Mouse (Mus musculus) right cerebral cortex, postnatal 14 days (tissue): ENCODE measurements at regions not wholly inside any gene's neighbourhood (a gene's known extent, or its start where the extent isn't known, plus 50 kb on each side); places are given as distances from the start of the nearest gene placed in this dataset.

Experiments
- DNase-seq: peaks from one replicate; pipeline ENCODE4 v3.0.0; 2022

DNA sequence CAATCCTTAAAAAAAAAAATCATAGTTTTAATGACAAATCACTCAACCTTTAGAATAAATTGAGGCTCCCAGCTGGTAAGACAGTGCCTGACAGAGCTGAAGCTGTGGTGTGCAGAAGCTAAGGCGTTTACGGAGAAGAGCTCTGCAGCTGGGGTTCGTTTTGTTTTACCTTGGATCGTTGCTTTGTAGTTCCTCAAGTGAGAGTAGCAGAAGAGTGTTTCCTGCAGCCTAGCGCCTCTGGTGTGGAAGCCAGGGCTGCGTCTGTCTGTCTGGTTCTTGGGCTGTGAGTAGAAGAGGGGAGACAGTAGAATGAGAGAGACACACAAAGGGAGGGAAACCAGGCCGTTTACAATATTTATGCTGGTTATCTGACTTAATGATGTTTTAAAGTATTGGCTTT is 296.8 kb downstream of the Irs2 start:
- DNase-seq: no peak

DNA sequence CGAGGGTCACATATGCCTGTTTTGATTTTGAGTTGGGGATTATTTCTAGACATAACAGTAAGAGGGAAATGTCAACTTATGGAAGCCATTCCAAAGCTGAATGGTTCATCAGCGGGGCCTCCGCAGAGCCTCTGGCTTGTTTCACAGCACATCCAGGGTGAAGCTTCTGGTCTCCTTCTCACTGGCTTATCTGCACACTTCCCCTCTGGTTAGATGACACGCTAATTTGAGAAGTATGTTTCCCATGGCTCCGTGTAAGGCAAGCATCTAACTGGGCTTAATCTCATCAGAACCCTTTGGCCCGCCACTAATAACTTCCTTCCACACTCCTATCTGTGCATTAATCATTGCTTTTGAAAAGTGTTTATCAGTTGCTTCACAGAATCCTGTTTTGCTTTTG is 299.7 kb downstream of the Irs2 start:
- no peak for DNase-seq

DNA sequence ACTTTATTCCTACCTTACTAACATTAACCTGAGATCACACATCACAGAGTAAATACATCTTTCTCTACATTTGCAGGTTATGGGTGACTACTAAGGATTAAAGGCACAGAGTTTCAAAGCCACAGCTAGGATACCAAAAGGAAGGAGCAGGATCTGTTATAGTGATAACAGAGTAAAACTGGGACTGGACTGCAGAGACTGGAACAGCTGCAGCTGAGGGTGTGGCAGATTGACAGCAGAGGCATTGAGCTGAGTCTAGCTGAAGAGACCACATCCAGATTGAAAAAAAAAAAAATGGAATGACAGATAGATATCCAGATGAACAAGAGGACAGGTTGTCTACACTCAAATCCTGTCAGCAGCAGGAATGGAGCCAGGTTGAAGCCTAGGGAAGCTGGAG is 301.1 kb downstream of the Irs2 start:
- DNase-seq: no peak

DNA sequence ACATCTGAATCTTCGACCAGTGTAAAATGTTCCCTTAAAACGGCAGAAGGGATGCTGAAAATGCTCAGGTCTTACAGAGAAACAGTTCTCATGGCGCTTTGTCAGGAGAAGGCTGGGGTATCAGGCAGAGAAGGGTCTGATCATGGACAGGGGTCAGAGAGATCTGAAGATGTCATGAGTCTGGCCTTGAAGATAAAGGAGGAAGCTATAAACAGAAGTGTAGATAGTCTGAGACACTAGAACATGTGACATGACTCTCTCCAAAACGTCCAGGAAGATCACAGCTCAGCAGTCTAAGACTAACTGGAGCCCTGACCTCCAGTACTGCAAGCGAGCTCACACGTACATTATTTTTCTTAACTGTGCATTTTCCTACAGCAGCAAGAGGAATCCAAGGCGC is 302.3 kb downstream of the Irs2 start:
- no peak for DNase-seq

DNA sequence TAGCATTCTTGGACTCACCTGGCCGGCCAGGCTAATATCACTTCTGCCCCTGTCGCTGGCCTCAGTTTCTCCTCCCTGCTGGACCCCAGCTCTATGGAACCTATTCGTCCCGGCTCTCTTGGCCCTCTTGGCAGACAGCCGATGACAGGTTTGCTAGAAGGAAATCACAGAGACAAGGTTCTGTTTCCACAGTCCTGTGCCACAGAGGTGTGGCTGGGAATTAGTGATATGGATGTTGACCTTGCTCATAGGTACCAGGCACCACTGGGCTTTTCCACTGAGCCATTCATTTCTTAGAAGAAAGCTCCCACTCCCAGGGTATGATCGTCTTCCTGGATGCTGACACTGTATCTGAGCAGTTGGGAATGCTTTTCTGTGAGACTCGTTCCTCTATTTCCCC is 305.5 kb downstream of the Irs2 start:
- no peak for DNase-seq

DNA sequence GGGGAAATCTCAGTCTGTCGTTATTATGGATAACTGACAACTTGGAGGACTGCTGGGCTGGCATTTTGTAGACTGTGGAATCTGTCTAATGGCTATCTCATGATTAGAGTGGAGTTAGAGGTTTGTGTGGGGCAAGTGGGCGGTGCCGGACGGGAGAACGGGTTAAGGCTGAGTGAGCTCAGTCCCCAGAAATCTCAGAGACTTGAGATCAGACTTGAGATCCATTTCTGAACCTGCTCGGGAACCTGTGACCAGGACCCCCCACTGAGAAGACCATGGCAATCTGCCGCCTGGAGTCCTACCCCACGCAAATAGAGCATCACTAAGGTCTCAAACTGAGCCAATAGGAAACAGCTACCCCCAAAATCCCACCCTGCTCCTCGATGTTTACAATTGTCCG is 306.0 kb downstream of the Irs2 start:
- no peak for DNase-seq

DNA sequence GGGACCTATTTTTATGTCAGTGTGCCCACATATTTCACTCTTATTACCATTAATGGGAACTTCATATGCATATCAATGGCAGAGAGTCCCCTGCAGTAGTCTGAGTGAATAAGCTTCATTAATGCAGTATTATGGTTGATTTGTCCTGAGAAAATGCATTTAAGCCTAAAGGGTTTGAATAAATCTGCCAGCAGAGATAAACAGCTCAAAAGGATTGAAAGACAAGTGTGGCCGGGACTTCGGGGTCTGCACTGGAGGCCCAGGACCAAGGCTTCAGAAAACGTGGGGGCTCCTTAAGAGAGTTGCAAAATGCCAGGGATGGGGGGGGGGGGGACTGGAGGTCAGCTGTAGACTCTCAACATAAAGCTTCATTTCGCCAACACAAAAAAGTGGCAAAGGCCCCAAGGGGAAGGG is 306.6 kb downstream of the Irs2 start:
- no peak for DNase-seq

DNA sequence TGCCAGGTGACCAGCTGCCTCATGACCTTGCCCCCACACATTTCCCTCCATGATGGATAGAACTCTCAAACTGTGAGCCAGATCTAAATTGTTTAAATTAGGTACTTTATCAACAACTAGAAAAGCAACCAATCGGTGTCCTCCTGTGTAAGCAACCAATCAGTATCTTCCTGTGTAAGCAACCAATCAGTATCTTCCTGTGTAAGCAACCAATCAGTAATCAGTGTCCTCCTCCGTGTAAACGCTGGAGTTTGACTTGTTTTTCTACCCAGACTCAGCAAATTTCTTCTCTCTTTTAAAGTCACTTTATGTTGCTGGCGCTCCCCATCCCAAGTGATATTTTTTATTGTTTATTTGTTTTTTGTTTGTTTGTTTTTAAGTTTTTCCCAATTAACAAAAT is 307.0 kb downstream of the Irs2 start:
- DNase-seq: no peak

DNA sequence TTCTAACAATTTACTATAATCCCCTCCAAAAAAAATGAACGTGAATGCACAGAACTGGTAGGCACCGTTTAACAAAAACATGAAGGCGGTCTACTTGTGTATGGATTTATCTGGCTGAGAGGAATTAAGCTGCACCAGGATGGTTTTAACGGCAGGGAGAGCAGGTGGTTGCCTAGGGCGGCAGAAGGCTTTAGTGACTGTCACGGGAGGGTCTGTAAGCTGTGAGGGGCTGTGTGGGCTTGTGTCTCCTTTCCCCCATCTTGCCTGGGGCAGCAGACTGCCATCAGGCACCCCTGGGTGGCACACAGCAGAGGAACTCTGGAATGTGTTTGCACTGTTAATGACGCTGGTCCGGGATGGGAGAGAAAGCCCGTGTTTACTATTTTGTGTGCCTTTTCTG is 308.6 kb downstream of the Irs2 start:
- no peak for DNase-seq

DNA sequence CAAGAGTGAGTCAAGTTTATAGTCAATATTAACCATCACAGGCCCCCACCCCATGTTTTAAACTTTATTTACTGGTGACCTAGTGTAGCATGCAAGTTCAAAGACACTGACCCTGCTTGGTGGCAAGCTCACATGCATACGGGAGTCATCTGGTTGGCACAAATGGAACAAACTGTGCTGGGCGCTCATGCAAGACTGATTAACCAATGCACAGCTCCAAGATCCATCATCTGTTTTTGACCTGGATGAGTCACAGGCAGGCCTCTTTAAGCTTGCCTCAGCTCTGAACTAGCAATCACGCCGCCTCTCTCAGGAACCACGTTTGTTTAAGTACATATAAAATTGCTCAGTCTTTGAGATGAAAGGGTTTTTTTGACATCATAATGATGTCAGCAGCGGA is 313.1 kb downstream of the Irs2 start:
- DNase-seq: no peak

DNA sequence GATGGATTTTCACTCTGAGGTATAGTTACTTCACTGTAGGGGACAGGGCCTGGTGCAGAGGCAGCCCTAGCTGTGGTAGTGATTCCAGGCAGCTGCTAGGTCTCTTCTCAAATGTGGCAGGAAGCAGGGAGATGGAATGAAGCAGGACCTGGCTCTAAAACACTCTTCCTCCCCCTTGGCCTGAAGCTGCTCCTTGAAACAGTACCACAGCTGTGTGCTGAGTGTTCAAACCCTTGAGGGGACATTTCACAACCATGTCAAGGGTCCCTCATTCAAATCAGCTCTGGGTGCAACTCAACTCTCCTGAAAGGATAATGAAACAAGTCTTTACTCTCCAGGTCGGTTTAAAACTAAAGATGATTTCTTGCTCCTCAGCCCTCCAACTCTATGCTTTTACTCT is 317.6 kb downstream of the Irs2 start:
- DNase-seq: no peak

DNA sequence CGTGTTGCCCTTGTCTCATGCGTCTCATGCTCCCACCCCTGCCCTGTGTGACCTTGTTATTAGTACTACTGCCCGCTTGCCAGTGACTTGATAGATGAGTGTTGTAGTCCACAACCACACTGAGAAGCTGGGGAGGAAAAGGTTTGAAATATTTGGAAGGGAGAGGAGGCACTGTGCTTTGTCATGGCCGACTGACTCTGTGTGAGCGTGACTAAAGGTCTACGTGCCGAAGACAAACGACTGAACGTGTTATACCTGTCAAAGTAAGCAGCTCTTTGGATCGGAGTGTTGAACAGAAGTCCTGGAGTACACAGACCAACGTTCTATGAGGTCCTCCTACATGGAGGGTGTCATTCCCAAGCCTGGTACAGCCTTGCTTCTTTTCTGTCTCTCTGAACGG is 318.4 kb downstream of the Irs2 start:
- no peak for DNase-seq

DNA sequence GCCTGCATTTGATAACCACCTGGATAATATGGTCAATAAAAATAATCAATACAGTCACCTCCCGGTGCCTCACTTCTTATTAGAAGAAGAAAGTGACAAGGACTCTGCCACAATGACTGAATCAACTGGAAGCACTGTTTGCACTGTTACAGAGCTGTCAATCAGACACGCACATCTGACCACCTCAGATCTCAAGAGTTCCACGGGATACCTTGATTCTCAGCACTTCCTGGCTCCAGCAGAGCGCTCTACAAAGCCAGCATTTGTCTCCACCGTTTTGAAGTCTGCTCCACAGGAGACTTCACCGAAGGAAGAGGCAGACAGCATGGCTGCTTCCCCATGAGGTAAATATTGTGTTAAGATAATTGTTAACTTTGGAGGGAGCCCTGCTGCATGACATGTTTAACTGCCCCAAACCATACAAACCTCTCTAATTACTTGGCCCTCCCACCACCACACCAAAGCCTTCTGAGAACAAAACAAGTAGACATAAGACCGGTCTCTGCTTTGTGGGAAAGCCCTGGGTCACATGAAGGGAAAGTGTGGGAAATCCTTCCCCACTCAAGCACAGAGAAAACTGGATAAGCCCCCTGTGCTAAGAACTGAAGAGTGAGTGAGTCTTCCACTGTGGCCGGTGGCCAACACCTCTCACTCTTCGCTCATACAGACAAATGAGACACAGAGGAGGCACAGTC is 320.2 kb downstream of the Irs2 start:
- DNase-seq: no peak
